Mouse (Mus musculus) cortical plate, adult 2 months (tissue): ENCODE results near the gene Krt83. TPM values are rescaled to one million over a fixed set of nuclear protein-coding genes. Genes with fewer than 3 reads are reported as not detected.

Source experiments
- H3K27ac ChIP-seq: fragments of 200-500 bp; 2 replicates; pipeline ENCODE4 v1.5.1; 2012; ENCODE audit warnings: low read length, control low read depth, inconsistent platforms; ENCODE audit not compliant: insufficient read depth
- H3K4me1 ChIP-seq: fragments of 200-500 bp; 2 replicates; pipeline ENCODE4 v1.6.1; 2011; ENCODE audit warnings: low read length; ENCODE audit not compliant: control insufficient read depth, insufficient read depth
- H3K4me3 ChIP-seq: fragments of 200-500 bp; 2 replicates; pipeline ENCODE4 v1.5.1; 2011; ENCODE audit warnings: mild to moderate bottlenecking, low read length, control low read depth; ENCODE audit not compliant: insufficient read depth
- CTCF ChIP-seq: fragments of 200-500 bp; IDR thresholded peaks from 2 replicates; pipeline ENCODE4 v1.5.1; 2011; ENCODE audit warnings: mild to moderate bottlenecking, control low read depth, low read length; ENCODE audit not compliant: insufficient read depth; ENCODE audit errors: extremely low read depth
- POLR2A ChIP-seq: fragments of 200-500 bp; IDR thresholded peaks from 2 replicates; pipeline ENCODE4 v1.6.1; 2011; ENCODE audit warnings: mild to moderate bottlenecking, low read length, control low read depth; ENCODE audit not compliant: insufficient read depth; ENCODE audit errors: extremely low read depth
- polyA plus RNA-seq: library from polyadenylated mRNA; depleted of rRNA; stranded (reverse); fragments of >200 nt; gene quantifications from 2 replicates; pipeline ENCODE4 v1.2.3, GENCODE M21; 2012; rRNA removed

The Krt83 gene
- polyA plus RNA-seq, 1 experiment: not detected

- TF ChIP-seq POLR2A (no peak), CTCF (peak; percentile 54)
- no peak overlapping the region for H3K4me3 ChIP-seq
- H3K27ac ChIP-seq: no peak overlapping the region
- no peaks in the 10 kb centered on the region for H3K4me1 ChIP-seq
These were observed 38.1 kb downstream of the Krt83 start for GRCm38 (mm10) chr15:101453093-101453736.

- H3K4me3 ChIP-seq: no peak within 1 kb of the TSS
- no peak within 1 kb of the TSS for H3K27ac ChIP-seq
- TF ChIP-seq POLR2A (no peak), CTCF (no peak)
- H3K4me1 ChIP-seq: no peaks in the 10 kb centered on the region
These were observed 43.9 kb downstream of the Krt83 start, which contains the start of gene Krt88 for GRCm38 (mm10) chr15:101447444-101447843. Gene Krt88 (plus strand): TSS chr15:101447744.

- no peak overlapping the region for H3K27ac ChIP-seq
- H3K4me3 ChIP-seq: no peak overlapping the region
- TF ChIP-seq CTCF: no peak
- no peak for TF ChIP-seq POLR2A
- H3K4me1 ChIP-seq: no peaks in the 10 kb centered on the region
These were observed 44.7 kb downstream of the Krt83 start for GRCm38 (mm10) chr15:101446572-101446971.

- no peak for TF ChIP-seq POLR2A
- TF ChIP-seq CTCF: no peak
- H3K4me1 ChIP-seq: no peaks in the 10 kb centered on the region; the same call in 1 of the 2 replicates
- no peak overlapping the region for H3K27ac ChIP-seq
- H3K4me3 ChIP-seq: no peak overlapping the region
These were observed 50.5 kb downstream of the Krt83 start for GRCm38 (mm10) chr15:101440837-101441236.

GRCm38 (mm10) chr15:101438555-101438954 lies 52.8 kb downstream of the Krt83 start, which contains the start of gene Krt87:
Gene Krt87 (minus strand): TSS chr15:101438804.
- H3K4me1 ChIP-seq: no peaks in the 10 kb centered on the region; the same call in 1 of the 2 replicates
- H3K4me3 ChIP-seq: no peak within 1 kb of the TSS
- no peak within 1 kb of the TSS for H3K27ac ChIP-seq
- TF ChIP-seq POLR2A: no peak

GRCm38 (mm10) chr15:101436611-101437010 lies 54.7 kb downstream of the Krt83 start:
- TF ChIP-seq CTCF (no peak), POLR2A (no peak)
- Histone ChIP-seq H3K27ac (no peak overlapping the region), H3K4me3 (no peak overlapping the region), H3K4me1 (no peaks in the 10 kb centered on the region; the same call in 1 of the 2 replicates)

Other genes starting within 250 kb of the Krt83 start
- 76.6 and 103 TPM in 2 replicates for gene Nr4a1, start 237.2 kb downstream of the Krt83 start, polyA plus RNA-seq
- 55.3 and 56.0 TPM in 2 replicates for gene Atg101, start 207.2 kb downstream of the Krt83 start, polyA plus RNA-seq
- gene 6030408B16Rik, start 198.3 kb downstream of the Krt83 start, polyA plus RNA-seq: 0.13 and 0.23 TPM in 2 replicates
- gene Krt80, start 121.3 kb downstream of the Krt83 start, polyA plus RNA-seq: 5.7 and 6.2 TPM in 2 replicates
- 0.33 and 0.36 TPM in 2 replicates for gene Krt7, start 80.5 kb downstream of the Krt83 start, polyA plus RNA-seq
- 0.09 TPM in 1 of 2 replicates, not detected in the other for gene Krt87, start 52.7 kb downstream of the Krt83 start, polyA plus RNA-seq
- gene Krt88, start 43.8 kb downstream of the Krt83 start, polyA plus RNA-seq: 0.13 TPM in 1 of 2 replicates, not detected in the other
- gene Krt81, start 27.8 kb downstream of the Krt83 start, polyA plus RNA-seq: not detected in 2 replicates
- gene Krt86, start 18.0 kb downstream of the Krt83 start, polyA plus RNA-seq: not detected in 2 replicates
- gene Gm49425, start 25.7 kb upstream of the Krt83 start, polyA plus RNA-seq: not detected in 2 replicates
- not detected in 2 replicates for gene Krt84, start 41.3 kb upstream of the Krt83 start, polyA plus RNA-seq
- gene Krt82, start 59.2 kb upstream of the Krt83 start, polyA plus RNA-seq: not detected in 2 replicates
- gene Krt90, start 71.4 kb upstream of the Krt83 start, polyA plus RNA-seq: 0.04 TPM in 1 of 2 replicates, not detected in the other
- not detected in 2 replicates for gene Krt75, start 82.4 kb upstream of the Krt83 start, polyA plus RNA-seq
- gene Gm5414, start 136.7 kb upstream of the Krt83 start, polyA plus RNA-seq: not detected in 2 replicates
- gene Gm5478, start 155.9 kb upstream of the Krt83 start, polyA plus RNA-seq: not detected in 2 replicates
- gene Krt6b, start 188.8 kb upstream of the Krt83 start, polyA plus RNA-seq: not detected in 2 replicates
- gene Krt6a, start 202.8 kb upstream of the Krt83 start, polyA plus RNA-seq: not detected in 2 replicates
- gene Krt5, start 221.4 kb upstream of the Krt83 start, polyA plus RNA-seq: 0.11 TPM in 1 of 2 replicates, not detected in the other